Mouse (Mus musculus): ENCODE results near the gene Cacng3. TPM values are rescaled to one million over a fixed set of nuclear protein-coding genes. Genes with fewer than 3 reads are reported as not detected.

Gene Cacng3
- polyA plus RNA-seq, 1 experiment from 2014 or later = 0.41 TPM

- peak; percentile 80 for DNase-seq
- 24% methylated on average over 5 of the region's 5 CpGs for WGBS
- no peak overlapping the region for H3K9ac ChIP-seq
- H3K27ac ChIP-seq (ENCODE audit: low read depth) = no peak overlapping the region
- peaks cover 7% of the 10 kb centered on the region for H3K27me3 ChIP-seq (ENCODE audit: insufficient read depth, low read length)
- ATAC-seq (ENCODE audit: insufficient read depth) = no peak
- no peak overlapping the region for H3K4me2 ChIP-seq
- H3K4me3 ChIP-seq (ENCODE audit: low read depth, low read length) = no peak overlapping the region
- no peaks in the 10 kb centered on the region for H3K4me1 ChIP-seq (ENCODE audit: insufficient read depth)
- peak; percentile 74 for TF ChIP-seq CTCF (IDR thresholded peaks at IDR 0.05; ENCODE audit: low read depth)
- no peaks in the 10 kb centered on the region for H3K9me3 ChIP-seq (ENCODE audit: low read depth, low read length)
- H3K36me3 ChIP-seq (ENCODE audit: insufficient read depth) = no peaks in the 10 kb centered on the region
Observed at GRCm38 (mm10) chr7:122667903-122668302, 2.4 kb upstream of the Cacng3 start.

- Histone ChIP-seq H3K4me3 (ENCODE audit: low read depth, low read length) (no peak overlapping the region), H3K4me2 (peak overlapping the region; percentile 49), H3K4me1 (ENCODE audit: insufficient read depth) (no peaks in the 10 kb centered on the region), H3K27ac (ENCODE audit: low read depth) (no peak overlapping the region), H3K27me3 (ENCODE audit: insufficient read depth, low read length) (peaks cover 7% of the 10 kb centered on the region), H3K36me3 (ENCODE audit: insufficient read depth) (no peaks in the 10 kb centered on the region), H3K9ac (no peak overlapping the region), H3K9me3 (ENCODE audit: low read depth, low read length) (no peaks in the 10 kb centered on the region)
- TF ChIP-seq CTCF (IDR thresholded peaks at IDR 0.05; ENCODE audit: low read depth) = no peak
- peak; percentile 94 for ATAC-seq (ENCODE audit: insufficient read depth)
- DNase-seq = peak; percentile 100
- WGBS = 8% methylated on average over 45 of the region's 45 CpGs
Observed at GRCm38 (mm10) chr7:122670873-122671641, 765 bp downstream of the Cacng3 start.

GRCm38 (mm10) chr7:122672981-122673380 lies 2.7 kb downstream of the Cacng3 start:
- H3K9me3 ChIP-seq (ENCODE audit: low read depth, low read length) = no peaks in the 10 kb centered on the region
- H3K27me3 ChIP-seq (ENCODE audit: insufficient read depth, low read length) = peaks cover 7% of the 10 kb centered on the region
- no peak overlapping the region for H3K4me2 ChIP-seq
- H3K4me3 ChIP-seq (ENCODE audit: low read depth, low read length) = no peak overlapping the region
- 42% methylated on average over 5 of the region's 5 CpGs for WGBS
- H3K36me3 ChIP-seq (ENCODE audit: insufficient read depth) = no peaks in the 10 kb centered on the region
- H3K4me1 ChIP-seq (ENCODE audit: insufficient read depth) = no peaks in the 10 kb centered on the region
- ATAC-seq (ENCODE audit: insufficient read depth) (no peak), DNase-seq (peak; percentile 54)
- no peak for TF ChIP-seq CTCF (IDR thresholded peaks at IDR 0.05; ENCODE audit: low read depth)
- H3K9ac ChIP-seq = no peak overlapping the region
- no peak overlapping the region for H3K27ac ChIP-seq (ENCODE audit: low read depth)

- Histone ChIP-seq H3K9ac (no peak overlapping the region), H3K4me1 (ENCODE audit: insufficient read depth) (no peaks in the 10 kb centered on the region), H3K9me3 (ENCODE audit: low read depth, low read length) (no peaks in the 10 kb centered on the region), H3K4me2 (no peak overlapping the region), H3K36me3 (ENCODE audit: insufficient read depth) (no peaks in the 10 kb centered on the region), H3K27ac (ENCODE audit: low read depth) (no peak overlapping the region), H3K4me3 (ENCODE audit: low read depth, low read length) (no peak overlapping the region), H3K27me3 (ENCODE audit: insufficient read depth, low read length) (peaks cover 7% of the 10 kb centered on the region)
- no peak for TF ChIP-seq CTCF (IDR thresholded peaks at IDR 0.05; ENCODE audit: low read depth)
- WGBS = 82% methylated on average over 7 of the region's 7 CpGs
- ATAC-seq (ENCODE audit: insufficient read depth) = no peak
- no peak for DNase-seq
Observed at GRCm38 (mm10) chr7:122675207-122675606, 4.9 kb downstream of the Cacng3 start.

DNA sequence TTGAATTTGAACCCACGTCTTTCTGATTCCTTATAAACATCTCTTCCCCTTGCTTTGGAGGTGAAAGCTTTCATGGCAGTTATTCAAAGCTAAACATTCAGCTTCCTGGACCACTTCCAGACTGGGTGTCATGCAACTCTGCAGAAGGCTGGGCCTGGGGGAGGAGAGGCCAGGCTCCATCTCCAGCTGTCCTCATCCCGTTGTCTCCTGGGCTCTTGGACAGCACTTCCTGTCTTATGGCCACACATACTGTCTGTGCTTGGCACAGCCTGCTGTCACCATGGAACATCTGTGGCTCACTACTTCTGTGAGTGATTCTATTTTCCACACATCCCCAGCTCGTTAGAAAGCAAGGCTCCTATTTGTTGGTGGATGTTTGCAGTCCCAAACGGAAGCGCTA lies 31.5 kb downstream of the Cacng3 start:
- ATAC-seq (ENCODE audit: insufficient read depth) (peak; percentile 99), DNase-seq (peak; percentile 96)
- no peak overlapping the region for H3K4me3 ChIP-seq (ENCODE audit: low read depth, low read length)
- H3K4me2 ChIP-seq = no peak overlapping the region
- WGBS = 32% methylated on average over 5 of the region's 5 CpGs
- no peak overlapping the region for H3K27ac ChIP-seq (ENCODE audit: low read depth)
- H3K36me3 ChIP-seq (ENCODE audit: insufficient read depth) = no peaks in the 10 kb centered on the region
- H3K27me3 ChIP-seq (ENCODE audit: insufficient read depth, low read length) = no peaks in the 10 kb centered on the region
- no peaks in the 10 kb centered on the region for H3K9me3 ChIP-seq (ENCODE audit: low read depth, low read length)
- TF ChIP-seq CTCF (IDR thresholded peaks at IDR 0.05; ENCODE audit: low read depth) = no peak
- H3K9ac ChIP-seq = no peak overlapping the region
- no peaks in the 10 kb centered on the region for H3K4me1 ChIP-seq (ENCODE audit: insufficient read depth)

GRCm38 (mm10) chr7:122702443-122702842 lies 32.2 kb downstream of the Cacng3 start:
- peak overlapping the region; percentile 47; the same call in 1 of the 2 replicates for H3K27ac ChIP-seq (ENCODE audit: low read depth)
- no peaks in the 10 kb centered on the region for H3K9me3 ChIP-seq (ENCODE audit: low read depth, low read length)
- no peak overlapping the region for H3K9ac ChIP-seq
- no peaks in the 10 kb centered on the region for H3K4me1 ChIP-seq (ENCODE audit: insufficient read depth)
- no peaks in the 10 kb centered on the region for H3K36me3 ChIP-seq (ENCODE audit: insufficient read depth)
- 50% methylated on average over 4 of the region's 4 CpGs for WGBS
- no peaks in the 10 kb centered on the region for H3K27me3 ChIP-seq (ENCODE audit: insufficient read depth, low read length)
- TF ChIP-seq CTCF (IDR thresholded peaks at IDR 0.05; ENCODE audit: low read depth) = no peak
- H3K4me3 ChIP-seq (ENCODE audit: low read depth, low read length) = no peak overlapping the region
- no peak overlapping the region for H3K4me2 ChIP-seq
- ATAC-seq (ENCODE audit: insufficient read depth) (peak; percentile 33), DNase-seq (peak; percentile 32)

GRCm38 (mm10) chr7:122706736-122707135 lies 36.4 kb downstream of the Cacng3 start:
- H3K36me3 ChIP-seq (ENCODE audit: insufficient read depth) = no peaks in the 10 kb centered on the region
- no peak overlapping the region for H3K4me2 ChIP-seq
- H3K9ac ChIP-seq = no peak overlapping the region
- TF ChIP-seq CTCF (IDR thresholded peaks at IDR 0.05; ENCODE audit: low read depth) = no peak
- H3K9me3 ChIP-seq (ENCODE audit: low read depth, low read length) = no peaks in the 10 kb centered on the region
- no peak overlapping the region for H3K27ac ChIP-seq (ENCODE audit: low read depth)
- H3K4me1 ChIP-seq (ENCODE audit: insufficient read depth) = no peaks in the 10 kb centered on the region
- ATAC-seq (ENCODE audit: insufficient read depth) (no peak), DNase-seq (no peak)
- H3K4me3 ChIP-seq (ENCODE audit: low read depth, low read length) = no peak overlapping the region
- H3K27me3 ChIP-seq (ENCODE audit: insufficient read depth, low read length) = no peaks in the 10 kb centered on the region
- 30% methylated on average over 5 of the region's 5 CpGs for WGBS
